Mouse (Mus musculus): ENCODE measurements at regions not wholly inside any gene's neighbourhood (a gene's known extent, or its start where the extent isn't known, plus 50 kb on each side); places are given as distances from the start of the nearest gene placed in this dataset.
A peak's percentile ranks its signal among the peaks of the same experiment; 100 is the strongest.

DNA sequence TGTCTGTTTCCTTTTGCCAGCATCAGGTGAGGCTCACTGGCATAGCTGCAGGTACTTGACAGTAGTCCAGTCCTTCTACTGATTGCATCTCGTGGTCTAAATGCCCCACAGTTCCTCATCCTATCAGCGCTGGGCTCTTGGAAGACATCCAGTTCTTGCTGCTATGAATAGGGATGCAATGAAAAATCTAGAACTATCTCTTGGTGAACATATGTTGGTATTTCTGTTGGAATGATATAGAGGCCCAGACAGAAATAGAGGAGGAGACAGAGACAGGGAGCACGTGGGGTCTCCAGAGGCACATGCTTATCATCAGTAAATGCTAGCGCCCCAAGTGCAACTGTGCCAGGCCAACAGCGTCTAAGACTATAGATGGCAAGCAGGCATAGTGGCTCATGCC is 81.4 kb upstream of the Ctnnb1 start:
- 0 out of 2 replicates have a peak, but pooled peaks have one; percentile 32 for ATAC-seq
- H3K4me1 ChIP-seq (ENCODE audit: insufficient read depth) = peaks cover 6% of the 10 kb centered on the region
- H3K27me3 ChIP-seq (ENCODE audit: insufficient read depth, low read length) = no peaks in the 10 kb centered on the region
- no peak for DNase-seq
- 74% methylated on average over 5 of the region's 5 CpGs for WGBS
- no peak overlapping the region for H3K27ac ChIP-seq (ENCODE audit: low read depth, low read length)
- no peaks in the 10 kb centered on the region for H3K36me3 ChIP-seq (ENCODE audit: insufficient read depth)
- H3K4me2 ChIP-seq (ENCODE audit: low read depth) = no peak overlapping the region
- no peak for TF ChIP-seq CTCF (IDR thresholded peaks at IDR 0.05; ENCODE audit: low read depth)
- no peak overlapping the region for H3K9ac ChIP-seq
- no peak overlapping the region for H3K4me3 ChIP-seq (ENCODE audit: low read depth, low read length)
- H3K9me3 ChIP-seq (ENCODE audit: low read length) = no peaks in the 10 kb centered on the region

DNA sequence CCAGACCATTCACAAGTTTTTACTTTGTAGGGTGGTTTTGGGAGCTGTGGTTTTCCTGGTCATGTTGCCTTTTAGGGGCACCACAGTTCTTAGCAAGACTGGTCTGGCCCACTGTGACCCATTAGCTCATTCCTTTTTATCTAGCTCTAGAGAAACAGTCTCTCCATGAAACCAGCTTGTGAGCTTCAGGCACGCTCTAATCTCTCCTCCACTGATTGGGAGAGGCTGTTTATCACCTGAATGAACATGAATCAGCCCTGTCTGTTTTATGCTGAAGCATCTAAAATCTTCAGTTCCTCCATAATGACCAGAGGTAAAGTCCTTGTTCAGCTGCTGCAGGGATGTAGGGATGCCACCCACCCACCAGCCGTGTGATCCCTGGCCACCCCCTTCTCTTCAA is 80.1 kb upstream of the Ctnnb1 start:
- no peak for ATAC-seq
- 59% methylated on average over 2 of the region's 2 CpGs for WGBS
- no peak for TF ChIP-seq CTCF (IDR thresholded peaks at IDR 0.05; ENCODE audit: low read depth)

GRCm38 (mm10) chr9:120850092-120850491 is 78.9 kb upstream of the Ctnnb1 start:
- no peak overlapping the region for H3K4me3 ChIP-seq (ENCODE audit: low read depth, low read length)
- H3K9me3 ChIP-seq (ENCODE audit: low read length) = no peaks in the 10 kb centered on the region
- H3K27me3 ChIP-seq (ENCODE audit: insufficient read depth, low read length) = no peaks in the 10 kb centered on the region
- H3K36me3 ChIP-seq (ENCODE audit: insufficient read depth) = no peaks in the 10 kb centered on the region
- H3K4me1 ChIP-seq (ENCODE audit: insufficient read depth) = peaks cover 6% of the 10 kb centered on the region
- no peak overlapping the region for H3K9ac ChIP-seq
- no peak for TF ChIP-seq CTCF (IDR thresholded peaks at IDR 0.05; ENCODE audit: low read depth)
- 89% methylated on average over 5 of the region's 5 CpGs for WGBS
- ATAC-seq = no peak
- DNase-seq = no peak
- H3K27ac ChIP-seq (ENCODE audit: low read depth, low read length) = no peak overlapping the region
- no peak overlapping the region for H3K4me2 ChIP-seq (ENCODE audit: low read depth)

More for the DNA sequence above, 80.1 kb upstream of the Ctnnb1 start:
- Histone ChIP-seq H3K27ac (ENCODE audit: low read depth, low read length) (no peak overlapping the region), H3K9me3 (ENCODE audit: low read length) (no peaks in the 10 kb centered on the region), H3K4me2 (ENCODE audit: low read depth) (no peak overlapping the region), H3K4me3 (ENCODE audit: low read depth, low read length) (no peak overlapping the region), H3K27me3 (ENCODE audit: insufficient read depth, low read length) (no peaks in the 10 kb centered on the region), H3K4me1 (ENCODE audit: insufficient read depth) (peaks cover 6% of the 10 kb centered on the region), H3K36me3 (ENCODE audit: insufficient read depth) (no peaks in the 10 kb centered on the region), H3K9ac (no peak overlapping the region)
- no peak for DNase-seq

- WGBS = 78% methylated on average over 5 of the region's 5 CpGs
- Histone ChIP-seq H3K9ac (no peak overlapping the region), H3K27me3 (ENCODE audit: insufficient read depth, low read length) (no peaks in the 10 kb centered on the region), H3K36me3 (ENCODE audit: insufficient read depth) (no peaks in the 10 kb centered on the region), H3K4me2 (ENCODE audit: low read depth) (no peak overlapping the region), H3K4me1 (ENCODE audit: insufficient read depth) (peaks cover 6% of the 10 kb centered on the region), H3K4me3 (ENCODE audit: low read depth, low read length) (no peak overlapping the region), H3K27ac (ENCODE audit: low read depth, low read length) (no peak overlapping the region), H3K9me3 (ENCODE audit: low read length) (no peaks in the 10 kb centered on the region)
- no peak for TF ChIP-seq CTCF (IDR thresholded peaks at IDR 0.05; ENCODE audit: low read depth)
- ATAC-seq = no peak
- no peak for DNase-seq
Observed at GRCm38 (mm10) chr9:120851914-120852313, 77.1 kb upstream of the Ctnnb1 start.

DNA sequence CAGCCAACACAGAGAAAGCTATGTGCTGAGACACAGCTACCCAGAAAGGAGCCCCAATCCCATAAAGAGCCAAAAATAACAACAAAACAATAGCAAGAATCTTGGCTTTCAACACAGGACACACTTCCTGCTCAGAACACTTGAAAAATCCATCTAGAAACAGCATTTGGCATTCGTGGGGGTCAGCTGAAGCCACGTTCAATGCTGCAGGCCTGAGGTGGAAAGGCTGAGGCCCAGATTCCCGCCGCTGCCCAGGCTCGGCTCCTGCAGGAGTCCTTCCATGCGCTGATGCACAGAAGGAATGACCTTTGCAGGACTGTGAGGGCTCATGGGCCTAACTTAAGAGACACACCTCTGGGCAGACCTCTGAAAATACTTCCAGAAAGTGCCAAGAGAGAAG is 76.4 kb upstream of the Ctnnb1 start:
- Histone ChIP-seq H3K9me3 (ENCODE audit: low read length) (no peaks in the 10 kb centered on the region), H3K9ac (no peak overlapping the region), H3K4me3 (ENCODE audit: low read depth, low read length) (no peak overlapping the region), H3K27me3 (ENCODE audit: insufficient read depth, low read length) (no peaks in the 10 kb centered on the region), H3K4me1 (ENCODE audit: insufficient read depth) (peaks cover 6% of the 10 kb centered on the region), H3K36me3 (ENCODE audit: insufficient read depth) (no peaks in the 10 kb centered on the region), H3K27ac (ENCODE audit: low read depth, low read length) (peak overlapping the region; percentile 35; the same call in 1 of the 2 replicates), H3K4me2 (ENCODE audit: low read depth) (no peak overlapping the region)
- WGBS = 64% methylated on average over 6 of the region's 6 CpGs
- no peak for TF ChIP-seq CTCF (IDR thresholded peaks at IDR 0.05; ENCODE audit: low read depth)
- no peak for DNase-seq
- ATAC-seq = no peak

GRCm38 (mm10) chr9:120853032-120853597 is 75.9 kb upstream of the Ctnnb1 start:
- Histone ChIP-seq H3K4me3 (ENCODE audit: low read depth, low read length) (no peak overlapping the region), H3K27ac (ENCODE audit: low read depth, low read length) (peak overlapping the region; percentile 29; the same call in 1 of the 2 replicates), H3K27me3 (ENCODE audit: insufficient read depth, low read length) (no peaks in the 10 kb centered on the region), H3K4me1 (ENCODE audit: insufficient read depth) (peaks cover 6% of the 10 kb centered on the region), H3K36me3 (ENCODE audit: insufficient read depth) (no peaks in the 10 kb centered on the region), H3K9ac (no peak overlapping the region), H3K4me2 (ENCODE audit: low read depth) (no peak overlapping the region), H3K9me3 (ENCODE audit: low read length) (no peaks in the 10 kb centered on the region)
- WGBS = 82% methylated on average over 8 of the region's 8 CpGs
- DNase-seq = no peak
- no peak for ATAC-seq
- no peak for TF ChIP-seq CTCF (IDR thresholded peaks at IDR 0.05; ENCODE audit: low read depth)

- DNase-seq = no peak
- H3K9me3 ChIP-seq (ENCODE audit: low read length) = no peaks in the 10 kb centered on the region
- no peak overlapping the region for H3K4me2 ChIP-seq (ENCODE audit: low read depth)
- no peak overlapping the region for H3K9ac ChIP-seq
- H3K4me1 ChIP-seq (ENCODE audit: insufficient read depth) = peaks cover 6% of the 10 kb centered on the region
- TF ChIP-seq CTCF (IDR thresholded peaks at IDR 0.05; ENCODE audit: low read depth) = no peak
- H3K4me3 ChIP-seq (ENCODE audit: low read depth, low read length) = no peak overlapping the region
- no peak for ATAC-seq
- H3K27me3 ChIP-seq (ENCODE audit: insufficient read depth, low read length) = no peaks in the 10 kb centered on the region
- H3K36me3 ChIP-seq (ENCODE audit: insufficient read depth) = no peaks in the 10 kb centered on the region
- no peak overlapping the region for H3K27ac ChIP-seq (ENCODE audit: low read depth, low read length)
- 54% methylated on average over 7 of the region's 7 CpGs for WGBS
Observed at GRCm38 (mm10) chr9:120854351-120854750, 74.7 kb upstream of the Ctnnb1 start.
